Mouse (Mus musculus) stomach, postnatal 0 days (tissue): ENCODE results near the gene Nsmce1.

Experiments used
- CTCF ChIP-seq: IDR thresholded peaks from 2 replicates; pipeline ENCODE4 v1.5.1; 2016; ENCODE audit warnings: antibody characterized with exemption, low read depth, mild to moderate bottlenecking, moderate library complexity
- EP300 ChIP-seq: optimal IDR thresholded peaks from 2 replicates; pipeline ENCODE3; 2016; ENCODE audit warnings: antibody characterized with exemption

- TF ChIP-seq CTCF: no peak
- TF ChIP-seq EP300: no peak
Measured at GRCm38 (mm10) chr7:125517470-125517869, 26.1 kb upstream of the Nsmce1 start.
